Mouse (Mus musculus): ENCODE measurements around the gene Hspb1.

DNA sequence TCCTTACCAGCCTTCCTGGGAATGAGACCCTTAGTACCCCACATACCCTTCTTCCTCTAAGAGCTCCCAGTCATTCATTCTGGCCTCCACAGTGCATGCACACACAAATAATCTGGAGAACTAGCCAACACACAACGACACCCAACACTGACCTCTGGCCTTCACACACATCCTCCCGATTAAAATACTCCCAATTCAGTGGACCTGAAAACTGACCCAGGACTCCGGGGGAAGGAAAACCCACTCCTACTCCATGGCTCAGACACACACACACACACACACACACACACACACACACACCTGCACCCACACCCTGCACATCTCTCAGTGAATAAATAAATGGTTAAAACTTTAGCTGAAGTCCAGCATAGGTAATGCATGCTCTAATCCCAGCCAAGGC, 32.2 kb downstream of the Hspb1 start:
- TF ChIP-seq POLR2A (IDR thresholded peaks at IDR 0.05; ENCODE audit: borderline replicate concordance, control insufficient read depth, low read depth, low read length) (no peak), CTCF (IDR thresholded peaks at IDR 0.05; ENCODE audit: control insufficient read depth, insufficient read depth, low read length) (no peak)
